Mouse (Mus musculus): ENCODE results near the gene Bpifb9a. TPM values are rescaled to one million over a fixed set of nuclear protein-coding genes. Genes with fewer than 3 reads are reported as not detected.

The Bpifb9a gene
- polyA plus RNA-seq, 1 experiment from 2014 or later: not detected

Other genes starting within 250 kb of the Bpifb9a start
- gene Bpifa2, start 249.6 kb upstream of the Bpifb9a start, polyA plus RNA-seq (2016; fragmentation: Nextera tagmentation; extraction: Ambion mirVana): not detected in 2 replicates
- not detected in 2 replicates for gene Bpifa3, start 127.5 kb upstream of the Bpifb9a start, polyA plus RNA-seq (2016; fragmentation: Nextera tagmentation; extraction: Ambion mirVana)
- not detected in 2 replicates for gene Bpifa1, start 115.0 kb upstream of the Bpifb9a start, polyA plus RNA-seq (2016; fragmentation: Nextera tagmentation; extraction: Ambion mirVana)
- not detected in 2 replicates for gene Bpifa5, start 95.2 kb upstream of the Bpifb9a start, polyA plus RNA-seq (2016; fragmentation: Nextera tagmentation; extraction: Ambion mirVana)
- not detected in 2 replicates for gene Bpifb1, start 67.0 kb upstream of the Bpifb9a start, polyA plus RNA-seq (2016; fragmentation: Nextera tagmentation; extraction: Ambion mirVana)
- gene Bpifb5, start 34.1 kb upstream of the Bpifb9a start, polyA plus RNA-seq (2016; fragmentation: Nextera tagmentation; extraction: Ambion mirVana): not detected in 2 replicates
- gene Bpifb9b, start 49.4 kb downstream of the Bpifb9a start, polyA plus RNA-seq (2016; fragmentation: Nextera tagmentation; extraction: Ambion mirVana): not detected in 2 replicates
- 15.2 and 15.7 TPM in 2 replicates for gene Cdk5rap1, start 115.2 kb downstream of the Bpifb9a start, polyA plus RNA-seq (2016; fragmentation: Nextera tagmentation; extraction: Ambion mirVana)
- 7.3 and 8.6 TPM in 2 replicates for gene Snta1, start 150.2 kb downstream of the Bpifb9a start, polyA plus RNA-seq (2016; fragmentation: Nextera tagmentation; extraction: Ambion mirVana)
- 62.4 and 67.0 TPM in 2 replicates for gene Cbfa2t2, start 178.6 kb downstream of the Bpifb9a start, polyA plus RNA-seq (2016; fragmentation: Nextera tagmentation; extraction: Ambion mirVana)